Mouse (Mus musculus) cerebellum, adult 2 months (tissue): Measurements from ENCODE around the gene Idh3b.

Source experiments
- CTCF ChIP-seq: fragments of 200-500 bp; IDR thresholded peaks from 2 replicates; pipeline ENCODE4 v1.5.1; 2011; ENCODE audit warnings: low read depth, mild to moderate bottlenecking, control low read depth, low read length, moderate library complexity, borderline replicate concordance; ENCODE audit not compliant: insufficient read depth
- POLR2A ChIP-seq: fragments of 200-500 bp; IDR thresholded peaks from 2 replicates; pipeline ENCODE4 v1.6.1; 2011; ENCODE audit warnings: low read length, control low read depth, borderline replicate concordance; ENCODE audit not compliant: insufficient read depth

DNA sequence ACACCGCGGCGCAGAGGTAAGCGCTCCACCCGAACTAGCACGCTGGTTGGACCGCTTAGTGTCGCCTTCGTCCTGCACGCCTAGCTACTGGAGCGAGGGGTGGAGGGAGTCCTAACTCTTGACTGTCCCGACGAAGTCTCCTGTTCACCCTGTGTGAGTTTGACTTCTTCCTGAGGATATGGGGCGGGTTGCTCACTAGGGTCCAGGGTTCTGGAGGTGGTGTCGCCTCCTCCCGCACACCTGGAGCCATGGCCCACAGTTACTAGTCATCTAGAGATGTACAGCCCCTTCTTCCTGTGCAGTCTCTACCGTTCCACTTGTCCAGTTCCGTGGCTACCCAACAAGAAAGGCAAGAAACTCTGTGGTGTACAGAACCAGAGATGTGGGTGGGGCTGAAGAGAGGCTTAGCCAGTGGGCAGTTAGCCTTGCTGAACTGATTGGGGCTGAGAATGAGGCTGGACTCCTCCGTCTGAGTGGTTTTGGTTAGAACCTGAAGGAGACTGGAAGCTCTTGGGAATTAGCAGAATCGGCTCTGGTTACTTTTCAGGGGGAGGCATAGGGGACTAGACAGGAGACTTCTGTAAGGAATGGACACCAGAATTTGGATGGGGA, 11.9 kb upstream of the Idh3b start:
- no peak for TF ChIP-seq POLR2A
- no peak for TF ChIP-seq CTCF
